Mouse (Mus musculus) lung, postnatal 0 days (tissue): ENCODE data around the gene Cort.

Experiments
- CTCF ChIP-seq: IDR thresholded peaks from 2 replicates; pipeline ENCODE4 v1.5.1; 2016; ENCODE audit warnings: antibody characterized with exemption, mild to moderate bottlenecking
- EP300 ChIP-seq: IDR thresholded peaks from 2 replicates; pipeline ENCODE4 v1.6.1; 2016; ENCODE audit warnings: antibody characterized with exemption, mild to moderate bottlenecking, control low read depth

DNA sequence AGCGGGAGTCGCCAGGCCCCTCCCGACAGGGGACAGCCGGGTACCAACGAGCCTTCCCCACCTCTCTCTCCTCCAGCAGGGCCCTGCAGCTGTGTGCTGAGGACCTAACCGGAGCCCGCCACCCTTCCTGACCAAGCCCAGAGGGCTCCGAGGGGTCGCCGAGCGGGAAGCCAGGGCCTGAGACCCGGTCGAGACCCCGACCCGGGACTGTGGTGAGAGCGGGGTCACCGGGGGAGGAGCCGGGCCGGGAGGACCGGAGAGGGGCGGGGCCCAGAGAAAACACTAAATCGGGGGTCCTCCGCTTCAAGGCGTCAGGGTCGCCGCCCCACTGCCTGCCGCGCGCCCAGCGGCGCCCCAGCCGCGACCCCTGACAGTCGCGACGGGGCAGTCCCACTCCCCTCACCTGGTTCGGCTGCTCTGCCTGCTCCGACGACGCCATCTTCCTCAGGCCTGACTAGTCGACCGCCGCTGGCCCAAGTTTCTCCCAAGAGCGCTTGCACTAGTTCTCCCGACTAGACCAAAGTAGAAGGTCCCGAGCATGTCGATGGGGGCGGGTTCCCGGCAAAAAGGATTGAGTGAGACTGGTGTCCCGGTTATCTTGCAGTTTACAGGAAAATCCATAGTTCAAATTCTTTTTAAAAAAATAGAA is 27.1 kb downstream of the Cort start, which contains the start of gene Pex14:
- TF ChIP-seq CTCF (no peak), EP300 (no peak)
